Mouse (Mus musculus) forebrain, postnatal 0 days (tissue): ENCODE data around the gene Spdye4c. TPM values are rescaled to one million over a fixed set of nuclear protein-coding genes. Genes with fewer than 3 reads are reported as not detected.

Experiments
- ATAC-seq: fragments of 200-750 bp; cut with Nextera tagmentation; 2 replicates; pipeline ENCODE4 v1.8.0; 2017; ENCODE audit warnings: mild to moderate bottlenecking, moderate library complexity
- DNase-seq: peaks from one replicate; pipeline ENCODE4 v3.0.0-alpha.2; 2015
- H3K27ac ChIP-seq: fragments of 300-500 bp; sonication (generic); 2 replicates; pipeline ENCODE4 v1.5.1; 2014; ENCODE audit warnings: low read depth, mild to moderate bottlenecking, antibody characterized with exemption, low read length, moderate library complexity, mixed read lengths
- H3K27me3 ChIP-seq: fragments of 300-500 bp; sonication (generic); 2 replicates; pipeline ENCODE4 v1.6.1; 2014; ENCODE audit warnings: mild to moderate bottlenecking, low read length, mixed read lengths; ENCODE audit not compliant: insufficient read depth
- H3K36me3 ChIP-seq: fragments of 300-500 bp; sonication (generic); 2 replicates; pipeline ENCODE4 v1.6.1; 2014; ENCODE audit warnings: mild to moderate bottlenecking, moderate library complexity; ENCODE audit not compliant: insufficient read depth
- H3K4me1 ChIP-seq: fragments of 300-500 bp; sonication (generic); 2 replicates; pipeline ENCODE4 v1.6.1; 2014; ENCODE audit warnings: antibody characterized with exemption; ENCODE audit not compliant: insufficient read depth
- H3K4me2 ChIP-seq: fragments of 300-500 bp; sonication (generic); 2 replicates; pipeline ENCODE4 v1.6.1; 2014; ENCODE audit warnings: low read depth, mild to moderate bottlenecking, moderate library complexity
- H3K4me3 ChIP-seq: fragments of 300-500 bp; sonication (generic); 2 replicates; pipeline ENCODE4 v1.5.1; 2014; ENCODE audit warnings: low read depth, low read length, mixed read lengths
- H3K9ac ChIP-seq: fragments of 300-500 bp; sonication (generic); 2 replicates; pipeline ENCODE4 v1.6.1; 2014; ENCODE audit warnings: mild to moderate bottlenecking
- H3K9me3 ChIP-seq: fragments of 300-500 bp; sonication (generic); 2 replicates; pipeline ENCODE4 v1.6.1; 2016; ENCODE audit warnings: low read length
- CTCF ChIP-seq: sonication (generic); IDR thresholded peaks from 2 replicates; pipeline ENCODE4 v1.5.1; 2016; ENCODE audit warnings: antibody characterized with exemption, control low read depth, low read depth
- WGBS: fragments of 180-500 bp; shearing (Covaris S2); extraction: QIAGEN DNeasy Blood & Tissue Kit; methylation state at CpG from one replicate; pipeline ENCODE4 v1.1.7; 2014; 5-methylcytosine and 5-hydroxymethylcytosine counted together
- polyA plus RNA-seq: library from polyadenylated mRNA; unstranded; fragments of >200 nt; fragmentation: Nextera tagmentation; extraction: Ambion mirVana; gene quantifications from 2 replicates; pipeline ENCODE4 v1.2.1, GENCODE M21; 2015
- total RNA-seq: library from RNA; depleted of rRNA; stranded (reverse); fragments of >200 nt; gene quantifications from 2 replicates; pipeline ENCODE4 v1.2.3, GENCODE M21; 2014

The Spdye4c gene
- total and polyA plus RNA-seq, 2 experiments from 2014 or later = not detected

- no peak overlapping the region for H3K4me3 ChIP-seq
- no peaks in the 10 kb centered on the region for H3K4me1 ChIP-seq
- 60% methylated on average over 6 of the region's 6 CpGs for WGBS
- no peaks in the 10 kb centered on the region for H3K36me3 ChIP-seq
- no peak overlapping the region for H3K4me2 ChIP-seq
- H3K9ac ChIP-seq = no peak overlapping the region
- no peaks in the 10 kb centered on the region for H3K27me3 ChIP-seq
- H3K9me3 ChIP-seq = no peaks in the 10 kb centered on the region
- ATAC-seq (no peak), DNase-seq (no peak)
- no peak for TF ChIP-seq CTCF
- no peak overlapping the region for H3K27ac ChIP-seq
Observed at GRCm38 (mm10) chr2:128549963-128550362, 41.0 kb upstream of the Spdye4c start.

GRCm38 (mm10) chr2:128552080-128552791 is 38.8 kb upstream of the Spdye4c start:
- 83% methylated on average over 8 of the region's 8 CpGs for WGBS
- no peak for TF ChIP-seq CTCF

GRCm38 (mm10) chr2:128552798-128553720 is 38.0 kb upstream of the Spdye4c start:
- no peaks in the 10 kb centered on the region for H3K36me3 ChIP-seq
- no peak overlapping the region for H3K4me2 ChIP-seq
- no peak overlapping the region for H3K4me3 ChIP-seq
- ATAC-seq (no peak), DNase-seq (no peak)
- no peak overlapping the region for H3K27ac ChIP-seq
- H3K9ac ChIP-seq = no peak overlapping the region
- no peaks in the 10 kb centered on the region for H3K9me3 ChIP-seq
- no peaks in the 10 kb centered on the region for H3K27me3 ChIP-seq
- no peaks in the 10 kb centered on the region for H3K4me1 ChIP-seq
- TF ChIP-seq CTCF = no peak
- 87% methylated on average over 8 of the region's 8 CpGs for WGBS

More at GRCm38 (mm10) chr2:128552080-128552791, 38.8 kb upstream of the Spdye4c start:
- no peaks in the 10 kb centered on the region for H3K27me3 ChIP-seq
- H3K9ac ChIP-seq = no peak overlapping the region
- no peak overlapping the region for H3K27ac ChIP-seq
- H3K4me3 ChIP-seq = no peak overlapping the region
- no peaks in the 10 kb centered on the region for H3K4me1 ChIP-seq
- no peaks in the 10 kb centered on the region for H3K9me3 ChIP-seq
- no peak overlapping the region for H3K4me2 ChIP-seq
- ATAC-seq (no peak), DNase-seq (no peak)
- no peaks in the 10 kb centered on the region for H3K36me3 ChIP-seq

DNA sequence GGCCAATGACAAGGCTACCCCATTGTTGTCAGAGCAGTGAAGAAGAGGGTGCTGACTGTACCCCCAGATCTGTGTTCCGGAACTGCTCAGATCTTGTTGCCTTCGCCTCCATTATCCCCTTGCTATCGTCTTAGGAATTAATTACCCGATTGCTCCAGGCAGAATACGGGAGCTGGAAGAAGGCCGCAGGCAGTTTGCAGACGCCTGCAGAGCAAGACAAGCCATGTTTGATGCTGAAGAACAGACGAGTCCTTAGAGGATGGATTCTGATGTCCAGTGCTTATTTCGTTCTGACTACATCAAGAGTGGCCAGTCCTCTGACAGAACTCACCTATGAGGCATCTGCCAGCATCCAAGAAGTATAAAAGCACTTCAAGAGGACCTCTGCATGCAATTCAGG is 35.9 kb upstream of the Spdye4c start:
- Histone ChIP-seq H3K27me3 (no peaks in the 10 kb centered on the region), H3K9ac (no peak overlapping the region), H3K4me3 (no peak overlapping the region), H3K36me3 (no peaks in the 10 kb centered on the region), H3K27ac (no peak overlapping the region), H3K9me3 (no peaks in the 10 kb centered on the region), H3K4me2 (no peak overlapping the region), H3K4me1 (no peaks in the 10 kb centered on the region)
- no peak for TF ChIP-seq CTCF
- ATAC-seq (no peak), DNase-seq (no peak)
- 74% methylated on average over 9 of the region's 9 CpGs for WGBS

- Histone ChIP-seq H3K27ac (no peak overlapping the region), H3K4me1 (no peaks in the 10 kb centered on the region), H3K4me3 (no peak overlapping the region), H3K27me3 (no peaks in the 10 kb centered on the region), H3K9ac (no peak overlapping the region), H3K9me3 (no peaks in the 10 kb centered on the region), H3K4me2 (no peak overlapping the region), H3K36me3 (no peaks in the 10 kb centered on the region)
- TF ChIP-seq CTCF = no peak; the same call in 1 of the 2 replicates
- 86% methylated on average over 3 of the region's 3 CpGs for WGBS
- ATAC-seq = no peak
- no peak for DNase-seq
Observed at GRCm38 (mm10) chr2:128564195-128564594, 26.8 kb upstream of the Spdye4c start.

DNA sequence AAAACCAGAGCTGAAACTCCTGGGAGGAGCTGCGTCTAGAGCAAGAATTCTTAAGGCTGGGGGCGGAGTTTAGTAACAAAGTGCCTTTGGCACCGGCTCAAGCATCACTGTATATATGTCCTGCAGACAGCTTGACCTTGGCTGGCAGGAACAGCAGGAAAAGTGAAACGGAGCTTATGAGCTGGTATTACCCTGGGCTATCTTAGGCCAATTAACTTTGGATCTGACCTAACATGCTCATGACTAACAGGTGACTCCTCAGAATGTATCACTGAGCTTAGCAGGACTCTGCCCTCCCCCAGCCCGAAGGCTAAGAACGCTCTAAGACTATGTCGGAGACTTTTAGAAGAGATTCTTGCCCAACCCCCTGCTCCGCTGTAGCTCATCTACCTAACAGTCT is 25.1 kb upstream of the Spdye4c start:
- WGBS = 65% methylated on average over 8 of the region's 8 CpGs
- TF ChIP-seq CTCF = no peak
- no peak overlapping the region for H3K9ac ChIP-seq
- H3K27me3 ChIP-seq = no peaks in the 10 kb centered on the region
- no peaks in the 10 kb centered on the region for H3K9me3 ChIP-seq
- no peaks in the 10 kb centered on the region for H3K4me1 ChIP-seq
- no peak overlapping the region for H3K27ac ChIP-seq
- H3K4me2 ChIP-seq = no peak overlapping the region
- no peaks in the 10 kb centered on the region for H3K36me3 ChIP-seq
- DNase-seq (no peak), ATAC-seq (no peak)
- no peak overlapping the region for H3K4me3 ChIP-seq
